Mouse (Mus musculus) activated CD4-positive, CD25-positive, alpha-beta regulatory T cell, adult 4 months (primary cell): ENCODE results near the gene Lactbl1. TPM values are rescaled to one million over a fixed set of nuclear protein-coding genes. Genes with fewer than 3 reads are reported as not detected.

Experiments
- ATAC-seq: one replicate; pipeline ENCODE4 v1.8.0; 2017
- polyA plus RNA-seq, 2 experiments: library from polyadenylated mRNA; unstranded; fragments of 100-300 nt; shearing (Covaris generic); gene quantifications; one replicate each; pipeline ENCODE4 v1.2.1; 2017

Gene Lactbl1
- polyA plus RNA-seq, 2 experiments from 2014 or later = not detected

- no peak for ATAC-seq
These were observed 65.7 kb downstream of the Lactbl1 start for GRCm38 (mm10) chr4:136688113-136688512.

Other genes starting within 250 kb of the Lactbl1 start
- under 1 TPM in 1 of 2 experiments, not detected in 1; 0.37 TPM for gene Htr1d, start 199.1 kb upstream of the Lactbl1 start, polyA plus RNA-seq
- not detected for gene 6030445D17Rik, start 160.4 kb upstream of the Lactbl1 start, polyA plus RNA-seq
- gene Luzp1, start 152.9 kb upstream of the Lactbl1 start, polyA plus RNA-seq = 1 to 10 TPM; 4.7 to 7.4 TPM
- gene Kdm1a, start 19.9 kb upstream of the Lactbl1 start, polyA plus RNA-seq = 10 to 100 TPM; 17.1 to 19.4 TPM
- gene Tex46, start 12.2 kb upstream of the Lactbl1 start, polyA plus RNA-seq = not detected
- not detected for gene Ephb2, start 213.4 kb downstream of the Lactbl1 start, polyA plus RNA-seq